ENCODE assay signal across 8 mouse cellular contexts in the genomic region with DNA sequence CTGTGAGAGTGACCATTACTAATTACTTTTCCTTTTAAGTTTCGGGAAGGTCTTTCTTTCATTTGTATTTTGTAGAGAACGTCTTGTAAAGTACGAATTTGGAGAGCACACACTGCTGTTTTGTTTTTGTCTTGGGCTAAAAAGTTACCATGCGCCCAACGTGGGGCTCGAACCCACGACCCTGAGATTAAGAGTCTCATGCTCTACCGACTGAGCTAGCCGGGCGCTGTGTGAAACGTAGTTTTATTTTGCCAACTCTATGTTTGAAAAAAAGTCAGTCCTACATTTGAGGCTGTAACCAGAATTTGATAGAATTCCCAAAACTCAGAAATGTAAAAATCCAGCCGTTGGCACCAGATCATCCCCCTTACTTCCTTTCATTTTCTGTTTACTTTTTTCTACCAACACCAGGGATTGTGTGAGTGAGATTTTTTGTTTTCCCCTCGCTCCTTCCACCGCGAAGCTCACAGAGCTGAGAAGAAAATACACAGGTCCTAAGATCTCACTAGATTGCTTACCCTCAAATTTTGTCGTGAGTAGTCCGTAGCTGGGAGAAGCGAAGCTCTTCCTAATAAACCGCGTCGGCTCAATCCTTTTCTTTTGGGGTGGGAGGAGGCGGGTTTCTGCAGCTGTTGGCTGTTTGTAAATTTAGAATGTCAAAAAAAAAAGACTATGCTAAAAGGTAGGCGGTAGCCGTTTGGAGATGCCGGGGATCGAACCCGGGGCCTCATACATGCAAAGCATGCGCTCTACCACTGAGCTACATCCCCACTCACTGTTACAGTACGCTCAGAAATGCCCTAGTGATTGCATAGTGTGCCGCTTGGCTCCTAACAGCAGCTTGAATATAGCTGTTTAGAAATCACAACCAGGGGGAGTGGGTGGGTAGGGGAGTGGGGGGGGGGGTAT. TPM values are rescaled to one million over a fixed set of nuclear protein-coding genes. Genes with fewer than 3 reads are reported as not detected.
A peak's percentile ranks its signal among the peaks of the same experiment; 100 is the strongest.
DNase-seq lines count a peak whose midpoint lies in the region; ATAC-seq and TF ChIP-seq lines count a peak whose summit lies in the region.

No protein-coding gene starts in this region.

- peaks cover 22% of the 10 kb centered on the region for H3K27me3 ChIP-seq in heart, embryonic 10.5 days (ENCODE audit: insufficient read depth, poor library complexity, severe bottlenecking)
- peaks cover 4% of the 10 kb centered on the region; the same call in 1 of the 2 replicates for H3K27me3 ChIP-seq in kidney, embryonic 14.5 days (ENCODE audit: control insufficient read depth, insufficient read depth, low read length)

- H3K4me2 ChIP-seq in kidney, embryonic 14.5 days (replicated peaks; ENCODE audit: low read depth, low read length), result peak overlapping the region; percentile 43

- TF ChIP-seq POLR2A in bone marrow, adult 2 months (IDR thresholded peaks at IDR 0.05; ENCODE audit: borderline replicate concordance, control insufficient read depth, low read depth, low read length), result no peak
- no peak for TF ChIP-seq POLR2A in embryonic fibroblast, embryonic 13.5 days (IDR thresholded peaks at IDR 0.05; ENCODE audit: low read depth, low read length)

- TF ChIP-seq CTCF in bone marrow, adult 2 months (IDR thresholded peaks at IDR 0.05; ENCODE audit: control insufficient read depth, insufficient read depth, low read length), result no peak
- no peak for TF ChIP-seq CTCF in embryonic fibroblast, embryonic 13.5 days (IDR thresholded peaks at IDR 0.05; ENCODE audit: borderline replicate concordance, insufficient read depth, low read length)

- H3K4me3 ChIP-seq in bone marrow, adult 2 months (replicated peaks; ENCODE audit: control insufficient read depth, low read depth, low read length), result peak overlapping the region; percentile 67
- peak overlapping the region; percentile 92 for H3K4me3 ChIP-seq in embryonic fibroblast, embryonic 13.5 days (ENCODE audit: insufficient read depth, low read length)
- H3K4me3 ChIP-seq in heart, embryonic 10.5 days, result peak overlapping the region; percentile 68
- peak overlapping the region; percentile 50 for H3K4me3 ChIP-seq in kidney, embryonic 14.5 days (ENCODE audit: low read length)

- ATAC-seq in kidney, embryonic 14.5 days (ENCODE audit: low FRiP score, low TSS enrichment), result peak; percentile 87

- H3K4me1 ChIP-seq in bone marrow, adult 2 months (ENCODE audit: control insufficient read depth, insufficient read depth, low read length), result no peaks in the 10 kb centered on the region; the same call in 1 of the 2 replicates
- peaks cover 3% of the 10 kb centered on the region; the same call in 1 of the 2 replicates for H3K4me1 ChIP-seq in embryonic fibroblast, embryonic 13.5 days (ENCODE audit: control insufficient read depth, insufficient read depth, low read length)
- H3K4me1 ChIP-seq in heart, embryonic 10.5 days, result peaks cover 13% of the 10 kb centered on the region
- peaks cover 3% of the 10 kb centered on the region; the same call in 1 of the 2 replicates for H3K4me1 ChIP-seq in kidney, embryonic 14.5 days (ENCODE audit: control insufficient read depth, insufficient read depth, low read length)

- WGBS in bone marrow, adult 2 months, result under 1% methylated on average over 30 of the region's 30 CpGs
- 1% methylated on average over 30 of the region's 30 CpGs for WGBS in heart, embryonic 10.5 days
- under 1% methylated on average over 30 of the region's 30 CpGs for WGBS in kidney, embryonic 14.5 days

- H3K9ac ChIP-seq in kidney, embryonic 14.5 days (ENCODE audit: low read depth, low read length), result peak overlapping the region; percentile 29

- H3K27ac ChIP-seq in bone marrow, adult 2 months (ENCODE audit: control insufficient read depth, insufficient read depth, low read depth, low read length, poor library complexity), result peak overlapping the region; percentile 54
- peak overlapping the region; percentile 70 for H3K27ac ChIP-seq in embryonic fibroblast, embryonic 13.5 days (ENCODE audit: insufficient read depth, low read length)
- no peak overlapping the region for H3K27ac ChIP-seq in heart, embryonic 10.5 days
- H3K27ac ChIP-seq in kidney, embryonic 14.5 days (ENCODE audit: low read depth, low read length), result no peak overlapping the region

- no peaks in the 10 kb centered on the region for H3K36me3 ChIP-seq in heart, embryonic 10.5 days
- H3K36me3 ChIP-seq in kidney, embryonic 14.5 days (ENCODE audit: control insufficient read depth, insufficient read depth, low read length), result no peaks in the 10 kb centered on the region

- H3K9me3 ChIP-seq in heart, embryonic 10.5 days, result no peaks in the 10 kb centered on the region
- H3K9me3 ChIP-seq in kidney, embryonic 14.5 days (ENCODE audit: control insufficient read depth, low read length), result no peaks in the 10 kb centered on the region

- DNase-seq in A20 (ENCODE audit: low read depth, low spot score), result peak; percentile 95
- peak; percentile 93 for DNase-seq in heart, embryonic 10.5 days (ENCODE audit: low spot score)
- DNase-seq in liver, result peak; percentile 92
- DNase-seq in monocyte, adult 2 months (ENCODE audit: low read depth in 1 of 2, low spot score in 2 of 2), result peak; percentile 74 to 88
- DNase-seq in spleen, postnatal 36 days (ENCODE audit: low spot score in 2 of 2), result peak; percentile 88 to 90

RNA-seq across cellular contexts. Expression of gene Gm12184, which starts 7.5 kb away (rescaled TPM):
- polyA plus RNA-seq in bone marrow, adult 2 months (2011; ENCODE audit: insufficient read depth, insufficient read length, low replicate concordance, missing spikeins), result 43.1 and 76.8 TPM in 2 replicates
- polyA plus RNA-seq in embryonic fibroblast, embryonic 13.5 days (2011; ENCODE audit: insufficient read length, low read depth, missing spikeins), result 40.5 and 61.2 TPM in 2 replicates
- polyA plus RNA-seq in heart, embryonic 10.5 days (2016; fragmentation: Nextera tagmentation; extraction: Ambion mirVana), result 0.68 and 1.9 TPM in 2 replicates
- 5.6 and 7.6 TPM in 2 replicates for polyA plus RNA-seq in kidney, embryonic 14.5 days (2014; fragmentation: Nextera tagmentation; extraction: Ambion mirVana)

RNA-seq across cellular contexts. Expression of gene Trim7, which starts 8.0 kb away (rescaled TPM):
- 8.4 and 14.4 TPM in 2 replicates for polyA plus RNA-seq in bone marrow, adult 2 months (2011; ENCODE audit: insufficient read depth, insufficient read length, low replicate concordance, missing spikeins)
- 16.0 and 19.1 TPM in 2 replicates for polyA plus RNA-seq in embryonic fibroblast, embryonic 13.5 days (2011; ENCODE audit: insufficient read length, low read depth, missing spikeins)
- 0.18 and 0.44 TPM in 2 replicates for polyA plus RNA-seq in heart, embryonic 10.5 days (2016; fragmentation: Nextera tagmentation; extraction: Ambion mirVana)
- 1.3 and 2.9 TPM in 2 replicates for polyA plus RNA-seq in kidney, embryonic 14.5 days (2014; fragmentation: Nextera tagmentation; extraction: Ambion mirVana)

RNA-seq across cellular contexts. Expression of gene Trim41, which starts 16.8 kb away (rescaled TPM):
- 39.7 and 51.0 TPM in 2 replicates for polyA plus RNA-seq in bone marrow, adult 2 months (2011; ENCODE audit: insufficient read depth, insufficient read length, low replicate concordance, missing spikeins)
- 27.2 and 40.7 TPM in 2 replicates for polyA plus RNA-seq in embryonic fibroblast, embryonic 13.5 days (2011; ENCODE audit: insufficient read length, low read depth, missing spikeins)
- polyA plus RNA-seq in heart, embryonic 10.5 days (2016; fragmentation: Nextera tagmentation; extraction: Ambion mirVana), result 3.0 and 4.7 TPM in 2 replicates
- 5.8 and 6.1 TPM in 2 replicates for polyA plus RNA-seq in kidney, embryonic 14.5 days (2014; fragmentation: Nextera tagmentation; extraction: Ambion mirVana)

RNA-seq across cellular contexts. Expression of gene Rack1, which starts 33.9 kb away (rescaled TPM):
- 1,856 and 2,313 TPM in 2 replicates for polyA plus RNA-seq in bone marrow, adult 2 months (2011; ENCODE audit: insufficient read depth, insufficient read length, low replicate concordance, missing spikeins)
- polyA plus RNA-seq in embryonic fibroblast, embryonic 13.5 days (2011; ENCODE audit: insufficient read length, low read depth, missing spikeins), result 1,745 and 1,759 TPM in 2 replicates
- polyA plus RNA-seq in heart, embryonic 10.5 days (2016; fragmentation: Nextera tagmentation; extraction: Ambion mirVana), result 542 and 712 TPM in 2 replicates
- 994 and 1,198 TPM in 2 replicates for polyA plus RNA-seq in kidney, embryonic 14.5 days (2014; fragmentation: Nextera tagmentation; extraction: Ambion mirVana)

RNA-seq across cellular contexts. Expression of gene Irgm1, which starts 37.5 kb away (rescaled TPM):
- 15.8 and 21.3 TPM in 2 replicates for polyA plus RNA-seq in bone marrow, adult 2 months (2011; ENCODE audit: insufficient read depth, insufficient read length, low replicate concordance, missing spikeins)
- polyA plus RNA-seq in embryonic fibroblast, embryonic 13.5 days (2011; ENCODE audit: insufficient read length, low read depth, missing spikeins), result 36.5 and 61.8 TPM in 2 replicates
- 3.0 and 3.6 TPM in 2 replicates for polyA plus RNA-seq in heart, embryonic 10.5 days (2016; fragmentation: Nextera tagmentation; extraction: Ambion mirVana)
- 11.7 and 13.2 TPM in 2 replicates for polyA plus RNA-seq in kidney, embryonic 14.5 days (2014; fragmentation: Nextera tagmentation; extraction: Ambion mirVana)

Comparison
In these comparisons a context has a peak if more than half of its experiments do, and no peak if none do; other contexts are left out.
1. H3K27ac ChIP-seq: peak in bone marrow, adult 2 months (single experiment) and embryonic fibroblast, embryonic 13.5 days (single experiment); none in heart, embryonic 10.5 days (single experiment) and kidney, embryonic 14.5 days (single experiment).
2. Peak in every context shown above with its lines, with median percentiles within 50 percentile points of each other: DNase-seq and H3K4me3 ChIP-seq.